Mouse (Mus musculus): ENCODE measurements around the gene Aldh16a1. TPM values are rescaled to one million over a fixed set of nuclear protein-coding genes. Genes with fewer than 3 reads are reported as not detected.

The Aldh16a1 gene
- total and polyA plus RNA-seq, 3 experiments: 26.3 to 110 (median 33.8) TPM

DNA sequence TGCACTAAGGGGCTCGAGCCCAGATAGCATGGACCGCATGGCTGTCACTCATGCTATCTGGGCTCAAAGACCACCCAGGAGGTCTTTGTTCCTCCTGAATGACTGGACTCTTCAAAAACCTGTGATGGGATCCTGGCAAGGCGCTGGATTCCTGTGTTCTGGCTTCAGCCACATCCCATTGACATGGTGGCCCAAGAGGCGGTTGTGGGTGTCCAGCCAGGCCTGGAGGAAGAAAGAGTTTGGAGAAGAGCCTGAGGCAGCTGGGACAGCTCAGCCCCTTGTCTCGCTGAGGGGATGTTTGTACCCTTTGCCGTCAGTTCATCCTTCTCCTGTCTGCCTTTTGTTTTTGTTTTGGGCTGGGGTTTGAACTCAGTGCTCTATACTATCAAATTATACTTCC, 4.8 kb downstream of the Aldh16a1 start:
- no peak for ATAC-seq (ENCODE audit: extremely low read depth, insufficient number of reproducible peaks, low FRiP score, poor library complexity, severe bottlenecking)
- TF ChIP-seq GATA2 (IDR thresholded peaks at IDR 0.05; ENCODE audit: borderline replicate concordance, low read depth, low read length) (no peak), TAL1 (conservative IDR thresholded peaks at IDR 0.05; ENCODE audit: low read depth, low read length) (no peak), GATA1 (IDR thresholded peaks at IDR 0.05; ENCODE audit: borderline replicate concordance, low read length) (no peak), CTCF (IDR thresholded peaks at IDR 0.05; ENCODE audit: low read depth, low read length) (no peak), POLR2AphosphoS5 (IDR thresholded peaks at IDR 0.05; ENCODE audit: insufficient replicate concordance, low read depth, low read length) (no peak)

DNA sequence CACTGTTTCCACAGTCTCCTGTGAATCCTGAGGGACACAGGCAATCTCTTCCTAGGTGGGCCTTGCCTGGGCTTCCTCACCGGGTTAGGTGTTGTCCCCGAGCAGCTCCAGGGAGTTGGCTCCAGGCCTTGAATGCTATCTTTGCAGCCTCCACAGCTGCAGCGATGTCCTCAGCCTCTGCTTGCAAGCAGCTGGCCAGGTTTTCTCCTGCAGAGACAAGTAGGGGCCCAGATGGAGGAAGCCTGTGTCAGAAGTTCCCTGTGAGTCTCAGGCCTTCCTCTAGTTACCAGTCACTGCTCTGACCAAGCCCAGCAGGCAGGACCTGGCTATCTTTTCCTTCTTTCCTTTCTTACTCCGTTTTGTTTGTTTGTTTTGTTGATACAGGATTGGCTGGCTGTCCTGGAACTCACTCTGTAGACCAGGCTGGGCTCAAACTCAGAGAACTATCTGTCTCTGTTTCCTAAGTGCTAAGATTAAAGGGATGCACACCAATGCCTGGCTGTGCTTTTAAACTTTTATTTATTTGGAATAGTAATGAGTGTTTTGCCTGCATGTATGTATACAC, 5.8 kb downstream of the Aldh16a1 start:
- no peak for ATAC-seq (ENCODE audit: extremely low read depth, insufficient number of reproducible peaks, low FRiP score, poor library complexity, severe bottlenecking)
- no peak for DNase-seq (ENCODE audit: low spot score)
- no peak overlapping the region for H3K4me3 ChIP-seq (ENCODE audit: low read depth, low read length)
- TF ChIP-seq GATA1 (IDR thresholded peaks at IDR 0.05; ENCODE audit: borderline replicate concordance, low read length) (no peak), CTCF (IDR thresholded peaks at IDR 0.05; ENCODE audit: low read depth, low read length) (no peak), TAL1 (conservative IDR thresholded peaks at IDR 0.05; ENCODE audit: low read depth, low read length) (no peak), GATA2 (IDR thresholded peaks at IDR 0.05; ENCODE audit: borderline replicate concordance, low read depth, low read length) (no peak), POLR2AphosphoS5 (IDR thresholded peaks at IDR 0.05; ENCODE audit: insufficient replicate concordance, low read depth, low read length) (no peak)
- peaks cover 27% of the 10 kb centered on the region for H3K4me1 ChIP-seq (ENCODE audit: insufficient read depth, low read depth, low read length)
- peaks cover 89% of the 10 kb centered on the region for H3K36me3 ChIP-seq (replicated peaks)
- no peaks in the 10 kb centered on the region for H3K9me3 ChIP-seq (replicated peaks)
- no peaks in the 10 kb centered on the region for H3K27me3 ChIP-seq (ENCODE audit: insufficient read depth, low read length)

More for the DNA sequence above, 4.8 kb downstream of the Aldh16a1 start:
- no peaks in the 10 kb centered on the region for H3K27me3 ChIP-seq (ENCODE audit: insufficient read depth, low read length)
- peaks cover 79% of the 10 kb centered on the region for H3K36me3 ChIP-seq (replicated peaks)
- DNase-seq (ENCODE audit: low spot score): no peak
- H3K9me3 ChIP-seq (replicated peaks): no peaks in the 10 kb centered on the region
- H3K4me1 ChIP-seq (ENCODE audit: insufficient read depth, low read depth, low read length): peaks cover 24% of the 10 kb centered on the region
- no peak overlapping the region for H3K4me3 ChIP-seq (ENCODE audit: low read depth, low read length)

DNA sequence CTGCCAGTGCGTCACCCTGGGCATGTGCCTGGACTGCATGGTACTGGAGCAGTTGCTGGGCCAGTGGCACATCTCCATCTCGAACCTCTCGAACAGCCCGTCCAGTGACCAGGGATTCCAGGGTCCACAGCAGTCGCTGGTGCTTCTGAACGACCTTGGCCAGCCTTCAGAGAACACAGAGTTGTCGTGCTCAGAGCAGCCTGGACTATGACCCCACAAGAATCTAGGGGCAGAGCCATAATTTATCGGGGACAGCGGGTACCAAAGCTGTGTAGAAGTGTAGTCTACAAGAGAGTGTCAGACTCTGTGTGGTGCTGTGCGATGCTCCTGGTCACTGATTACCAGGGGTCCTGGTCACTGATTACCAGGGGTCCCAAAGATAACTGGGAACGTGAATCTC, 6.5 kb downstream of the Aldh16a1 start:
- no peak for TF ChIP-seq CTCF (IDR thresholded peaks at IDR 0.05; ENCODE audit: low read depth, low read length)
- TF ChIP-seq POLR2AphosphoS5 (IDR thresholded peaks at IDR 0.05; ENCODE audit: insufficient replicate concordance, low read depth, low read length): no peak
- TF ChIP-seq GATA1 (IDR thresholded peaks at IDR 0.05; ENCODE audit: borderline replicate concordance, low read length): no peak
- no peak for TF ChIP-seq GATA2 (IDR thresholded peaks at IDR 0.05; ENCODE audit: borderline replicate concordance, low read depth, low read length)
- TF ChIP-seq TAL1 (conservative IDR thresholded peaks at IDR 0.05; ENCODE audit: low read depth, low read length): no peak
- H3K9me3 ChIP-seq (replicated peaks): no peaks in the 10 kb centered on the region
- H3K4me1 ChIP-seq (ENCODE audit: insufficient read depth, low read depth, low read length): peaks cover 27% of the 10 kb centered on the region
- DNase-seq (ENCODE audit: low spot score) (no peak), ATAC-seq (ENCODE audit: extremely low read depth, insufficient number of reproducible peaks, low FRiP score, poor library complexity, severe bottlenecking) (no peak)
- no peak overlapping the region for H3K4me3 ChIP-seq (ENCODE audit: low read depth, low read length)
- peaks cover 96% of the 10 kb centered on the region for H3K36me3 ChIP-seq (replicated peaks)
- H3K27me3 ChIP-seq (ENCODE audit: insufficient read depth, low read length): no peaks in the 10 kb centered on the region

DNA sequence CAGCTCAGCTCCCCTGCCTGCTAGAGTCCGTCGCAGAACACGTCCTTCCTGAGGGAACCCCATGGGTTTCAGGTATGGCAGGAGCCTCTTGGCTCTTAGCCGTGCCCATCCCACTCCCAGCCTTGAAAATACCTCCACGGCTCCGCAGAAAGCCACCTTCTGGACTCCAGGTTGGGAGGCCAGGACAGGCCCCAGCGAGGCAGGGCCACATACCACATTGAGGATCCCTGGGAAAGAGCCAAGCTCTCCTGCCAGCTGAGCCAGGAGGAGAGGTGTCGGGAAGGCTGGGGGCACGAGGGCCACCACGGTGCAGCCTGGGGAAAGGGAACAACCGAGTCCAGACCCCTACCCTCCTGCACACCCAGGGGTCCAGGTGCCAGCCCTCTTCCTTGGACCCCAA, 7.1 kb downstream of the Aldh16a1 start:
- H3K4me3 ChIP-seq (ENCODE audit: low read depth, low read length): no peak overlapping the region
- TF ChIP-seq GATA2 (IDR thresholded peaks at IDR 0.05; ENCODE audit: borderline replicate concordance, low read depth, low read length) (no peak), TAL1 (conservative IDR thresholded peaks at IDR 0.05; ENCODE audit: low read depth, low read length) (no peak), CTCF (IDR thresholded peaks at IDR 0.05; ENCODE audit: low read depth, low read length) (no peak), GATA1 (IDR thresholded peaks at IDR 0.05; ENCODE audit: borderline replicate concordance, low read length) (no peak), POLR2AphosphoS5 (IDR thresholded peaks at IDR 0.05; ENCODE audit: insufficient replicate concordance, low read depth, low read length) (no peak)
- DNase-seq (ENCODE audit: low spot score) (no peak), ATAC-seq (ENCODE audit: extremely low read depth, insufficient number of reproducible peaks, low FRiP score, poor library complexity, severe bottlenecking) (no peak)
- H3K27me3 ChIP-seq (ENCODE audit: insufficient read depth, low read length): no peaks in the 10 kb centered on the region
- peaks cover 31% of the 10 kb centered on the region for H3K4me1 ChIP-seq (ENCODE audit: insufficient read depth, low read depth, low read length)
- H3K36me3 ChIP-seq (replicated peaks): peaks cover 100% of the 10 kb centered on the region
- H3K9me3 ChIP-seq (replicated peaks): no peaks in the 10 kb centered on the region

DNA sequence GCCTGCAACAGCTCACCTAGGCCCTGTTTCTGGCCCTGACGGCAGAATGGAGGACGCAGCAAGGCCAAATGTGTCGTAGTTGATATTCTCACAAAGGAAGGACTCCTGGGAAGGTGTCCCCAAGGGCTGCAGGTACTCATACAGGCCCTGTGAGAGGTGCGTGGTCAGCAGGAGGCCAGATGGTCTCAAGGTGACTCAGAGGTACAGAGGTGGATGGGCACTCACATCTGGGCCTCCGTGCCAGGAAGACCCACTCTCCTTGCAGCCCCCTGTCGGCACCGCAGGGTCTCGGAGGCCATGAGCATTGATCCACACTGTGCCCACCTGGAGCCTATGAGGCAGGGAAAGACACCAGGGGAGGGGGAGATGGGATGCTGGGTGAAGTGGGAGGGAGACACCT, 8.9 kb downstream of the Aldh16a1 start:
- ATAC-seq (ENCODE audit: extremely low read depth, insufficient number of reproducible peaks, low FRiP score, poor library complexity, severe bottlenecking) (no peak), DNase-seq (ENCODE audit: low spot score) (no peak)
- Histone ChIP-seq H3K36me3 (replicated peaks) (peaks cover 98% of the 10 kb centered on the region), H3K4me1 (ENCODE audit: insufficient read depth, low read depth, low read length) (peaks cover 28% of the 10 kb centered on the region), H3K9me3 (replicated peaks) (no peaks in the 10 kb centered on the region), H3K27me3 (ENCODE audit: insufficient read depth, low read length) (no peaks in the 10 kb centered on the region), H3K4me3 (ENCODE audit: low read depth, low read length) (no peak overlapping the region)
- TF ChIP-seq GATA1 (IDR thresholded peaks at IDR 0.05; ENCODE audit: borderline replicate concordance, low read length): no peak
- no peak for TF ChIP-seq TAL1 (conservative IDR thresholded peaks at IDR 0.05; ENCODE audit: low read depth, low read length)
- no peak for TF ChIP-seq CTCF (IDR thresholded peaks at IDR 0.05; ENCODE audit: low read depth, low read length)
- TF ChIP-seq POLR2AphosphoS5 (IDR thresholded peaks at IDR 0.05; ENCODE audit: insufficient replicate concordance, low read depth, low read length): no peak
- no peak for TF ChIP-seq GATA2 (IDR thresholded peaks at IDR 0.05; ENCODE audit: borderline replicate concordance, low read depth, low read length)

DNA sequence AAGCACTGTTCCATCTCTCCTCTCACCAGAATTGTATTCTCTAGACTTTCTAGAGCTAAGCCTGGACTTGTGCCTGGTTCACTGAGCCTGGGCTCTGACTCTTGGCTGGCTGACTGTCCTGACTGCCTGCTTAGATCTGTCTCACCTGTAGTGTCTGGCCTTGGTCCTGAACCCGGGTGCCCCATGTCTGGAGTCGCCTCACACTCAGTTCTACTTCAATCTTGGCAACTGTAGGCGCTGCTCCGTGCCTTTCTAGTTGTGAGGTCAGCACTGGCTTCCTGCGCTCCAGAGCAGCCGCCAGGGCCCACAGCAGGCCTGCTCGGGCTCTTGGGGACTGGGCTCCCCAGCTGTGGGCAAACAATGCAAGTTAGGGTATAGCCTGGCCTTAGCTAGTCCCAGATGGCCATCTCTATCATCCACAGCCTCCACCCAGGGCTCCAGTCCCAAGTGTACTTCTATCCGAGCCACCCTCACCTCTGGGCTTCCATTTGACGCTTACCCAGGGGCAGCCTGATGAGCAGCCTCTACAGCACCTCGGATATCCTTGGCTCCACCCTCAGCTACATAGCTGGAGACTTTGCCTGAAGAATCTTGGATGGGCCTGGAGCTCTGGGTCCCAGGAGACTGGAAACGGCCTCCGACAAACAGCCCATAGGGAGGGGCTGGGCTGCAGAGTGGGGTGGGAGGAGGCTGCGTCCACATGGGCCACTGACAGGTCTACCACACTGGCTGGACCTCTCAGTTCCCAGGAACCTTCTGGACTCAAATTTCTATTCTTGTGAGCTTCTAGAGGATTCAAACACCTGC, 9.8 kb downstream of the Aldh16a1 start:
- TF ChIP-seq TAL1 (conservative IDR thresholded peaks at IDR 0.05; ENCODE audit: low read depth, low read length) (no peak), GATA1 (IDR thresholded peaks at IDR 0.05; ENCODE audit: borderline replicate concordance, low read length) (no peak), CTCF (IDR thresholded peaks at IDR 0.05; ENCODE audit: low read depth, low read length) (no peak), POLR2AphosphoS5 (IDR thresholded peaks at IDR 0.05; ENCODE audit: insufficient replicate concordance, low read depth, low read length) (no peak), GATA2 (IDR thresholded peaks at IDR 0.05; ENCODE audit: borderline replicate concordance, low read depth, low read length) (no peak)
- Histone ChIP-seq H3K9me3 (replicated peaks) (no peaks in the 10 kb centered on the region), H3K4me1 (ENCODE audit: insufficient read depth, low read depth, low read length) (peaks cover 32% of the 10 kb centered on the region), H3K27me3 (ENCODE audit: insufficient read depth, low read length) (no peaks in the 10 kb centered on the region), H3K36me3 (replicated peaks) (peaks cover 98% of the 10 kb centered on the region), H3K4me3 (ENCODE audit: low read depth, low read length) (no peak overlapping the region)
- ATAC-seq (ENCODE audit: extremely low read depth, insufficient number of reproducible peaks, low FRiP score, poor library complexity, severe bottlenecking) (no peak), DNase-seq (ENCODE audit: low spot score) (no peak)
